Mouse (Mus musculus) urinary bladder, postnatal 14 days (tissue): ENCODE measurements around the gene Adamts2.
A peak's percentile ranks its signal among the peaks of the same experiment; 100 is the strongest.

Source experiments
- DNase-seq: peaks from one replicate; pipeline ENCODE4 v3.0.0; 2021; ENCODE audit warnings: low spot score

Adamts2 gene

DNA sequence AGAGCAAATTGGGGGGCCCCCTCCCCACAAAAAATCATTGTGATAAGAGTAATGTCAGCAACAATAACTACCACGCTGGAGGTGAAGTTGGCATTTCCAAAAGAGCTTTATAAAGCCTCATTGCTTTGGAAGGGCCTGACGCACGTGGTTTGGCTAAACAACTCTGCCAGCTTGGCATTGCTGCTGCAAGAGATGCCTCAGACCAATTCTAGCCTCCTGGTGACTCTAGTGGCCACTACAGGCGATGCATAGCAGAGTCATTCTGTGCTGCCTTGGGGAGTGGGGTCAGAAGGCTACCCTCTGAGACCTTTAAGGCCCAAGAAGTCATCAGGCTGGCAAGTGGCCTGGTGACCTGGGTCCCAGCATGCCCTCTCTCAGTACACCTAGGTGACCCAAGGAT lies 132.2 kb downstream of the Adamts2 start:
- no peak for DNase-seq

DNA sequence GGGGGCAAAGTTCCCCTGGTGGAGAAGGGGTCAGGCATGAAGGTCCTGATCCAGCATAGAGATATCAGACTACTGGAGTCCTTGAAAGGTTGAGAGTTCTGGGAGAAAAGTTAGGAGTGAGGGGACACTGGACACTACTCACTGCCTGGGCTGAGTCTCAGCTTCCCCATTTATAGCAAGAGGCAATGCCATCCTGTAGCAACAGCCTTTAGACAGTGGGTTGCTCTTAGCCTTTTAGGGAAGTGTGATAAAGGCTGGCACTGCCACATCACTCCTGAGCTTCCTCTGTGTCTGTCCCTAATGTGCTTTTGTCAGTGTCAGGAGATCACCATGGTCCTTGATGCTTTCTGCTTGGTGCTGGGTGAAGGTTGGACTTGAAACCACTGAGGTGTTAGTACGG lies 134.7 kb downstream of the Adamts2 start:
- DNase-seq, result no peak

DNA sequence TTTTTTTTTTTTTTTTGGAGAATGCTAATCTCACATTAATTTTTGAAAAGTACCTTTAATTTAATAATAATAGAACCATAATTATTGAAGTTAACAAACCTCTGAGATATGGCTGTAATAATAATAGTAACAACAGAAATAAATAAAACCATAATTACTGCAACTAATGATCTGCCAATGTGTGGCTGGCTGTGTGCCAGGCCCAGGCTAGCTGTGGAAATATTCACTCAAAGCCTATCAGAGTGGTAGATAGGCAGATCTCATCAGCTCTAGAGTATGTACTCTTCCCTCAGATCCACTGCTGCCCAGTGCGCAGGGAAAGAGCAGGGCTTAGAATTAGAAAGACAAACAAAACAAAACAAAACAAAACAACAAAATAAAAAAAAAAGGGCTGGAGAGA lies 136.6 kb downstream of the Adamts2 start:
- DNase-seq, result no peak

DNA sequence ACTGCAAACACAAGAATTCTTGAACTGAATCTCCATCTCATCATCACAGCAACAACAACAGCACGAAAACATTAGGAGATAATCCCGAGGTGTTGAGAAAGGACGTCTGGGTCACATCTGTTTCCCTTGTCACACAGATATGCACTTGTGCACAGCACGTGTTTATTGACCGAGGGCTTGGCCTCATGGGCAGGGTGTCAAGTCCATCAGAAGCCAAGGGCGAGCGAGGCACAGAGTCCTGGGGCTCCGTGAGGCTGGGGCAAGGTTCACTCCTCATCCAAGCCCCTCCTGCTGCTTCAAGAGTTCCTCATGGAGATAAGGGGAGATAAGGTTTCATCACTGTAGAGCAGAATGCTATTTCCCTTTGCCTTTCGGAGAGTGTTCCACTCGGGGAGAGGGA lies 137.6 kb downstream of the Adamts2 start:
- peak; percentile 49 for DNase-seq

DNA sequence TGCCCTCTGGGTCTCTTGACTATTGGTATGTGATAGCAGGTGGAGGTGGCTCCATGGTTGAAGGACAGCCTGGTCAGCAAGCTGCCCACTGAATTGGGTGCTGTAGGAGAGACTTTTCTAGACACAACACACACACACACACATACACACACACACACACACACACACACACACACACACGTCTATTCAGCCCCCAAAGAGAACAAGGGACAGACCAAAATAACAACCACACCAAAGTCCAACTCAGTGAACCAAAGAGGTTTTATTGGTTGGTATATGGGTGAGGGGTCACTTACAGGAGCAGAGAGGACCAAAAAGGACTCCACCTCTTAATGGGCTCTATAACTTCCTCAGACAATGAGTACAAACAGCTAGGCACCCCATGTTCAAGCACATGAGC lies 140.3 kb downstream of the Adamts2 start:
- DNase-seq, result no peak

DNA sequence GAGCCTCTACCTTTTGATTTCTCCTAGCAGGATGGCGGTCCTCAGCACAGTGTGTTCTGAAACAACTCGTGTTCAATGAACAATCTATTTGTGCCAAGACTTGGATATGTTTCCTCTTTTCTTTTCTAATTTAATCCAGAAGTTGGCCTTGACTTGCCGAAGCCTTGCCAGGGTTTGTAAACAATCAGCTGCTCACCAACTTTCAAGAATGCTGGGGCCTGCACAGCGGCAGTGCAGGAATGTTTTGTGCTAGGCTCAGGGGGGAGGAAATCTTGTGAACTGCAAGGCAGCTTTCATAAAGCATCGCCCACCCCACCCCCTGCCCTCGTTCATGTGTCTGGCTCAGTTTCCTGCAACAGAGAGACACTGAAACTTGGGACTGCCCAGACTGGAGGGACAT lies 143.1 kb downstream of the Adamts2 start:
- peak; percentile 55 for DNase-seq

DNA sequence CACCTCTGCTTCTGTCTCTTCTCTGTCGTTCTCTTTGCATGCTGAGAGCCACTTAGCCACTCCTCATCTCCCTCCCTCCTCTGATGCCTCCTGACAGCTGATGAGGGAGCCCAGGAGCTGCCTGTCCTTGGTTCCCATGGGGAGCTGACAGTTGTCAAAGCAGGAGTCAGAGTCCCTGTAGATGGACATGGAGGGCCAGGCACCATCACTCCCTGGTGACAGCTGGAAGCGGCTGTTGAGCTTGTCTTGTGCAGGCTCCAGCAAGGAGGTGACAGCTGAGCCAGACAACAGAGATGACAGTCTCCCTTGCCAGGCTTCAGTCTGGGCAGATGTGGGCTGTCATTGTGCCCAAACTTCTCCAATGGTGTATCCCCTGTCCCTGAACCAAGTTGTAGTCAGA lies 144.6 kb downstream of the Adamts2 start:
- DNase-seq, result no peak

DNA sequence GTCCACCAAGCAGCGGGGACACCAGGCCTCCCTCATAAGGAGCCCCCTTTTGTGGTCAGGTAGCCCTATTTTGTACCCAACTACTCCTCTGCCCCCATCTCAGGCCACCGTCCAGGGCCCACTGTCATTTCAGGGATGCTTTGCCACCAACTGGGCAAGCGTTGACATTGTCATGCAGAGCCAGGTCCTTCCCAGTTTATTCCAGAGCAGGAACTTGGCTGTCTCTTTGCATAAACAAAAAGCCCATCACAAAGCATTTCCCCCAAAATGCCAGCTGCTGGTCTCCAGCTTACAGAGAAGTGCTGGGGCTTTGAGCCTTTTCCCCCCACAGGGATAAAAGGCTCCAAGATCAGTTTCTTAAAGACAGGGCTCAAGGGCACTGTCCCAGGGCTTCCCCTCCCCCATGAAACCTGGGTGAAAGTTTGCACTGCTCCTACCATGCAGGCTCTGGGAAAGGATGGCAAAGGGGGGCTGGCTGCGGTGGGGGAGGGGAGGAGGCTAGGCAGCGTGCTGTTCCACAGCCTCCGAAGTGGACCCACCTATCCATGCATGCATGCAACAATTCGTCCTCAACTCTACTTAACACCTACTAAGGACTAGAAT lies 149.2 kb downstream of the Adamts2 start:
- DNase-seq, result no peak

DNA sequence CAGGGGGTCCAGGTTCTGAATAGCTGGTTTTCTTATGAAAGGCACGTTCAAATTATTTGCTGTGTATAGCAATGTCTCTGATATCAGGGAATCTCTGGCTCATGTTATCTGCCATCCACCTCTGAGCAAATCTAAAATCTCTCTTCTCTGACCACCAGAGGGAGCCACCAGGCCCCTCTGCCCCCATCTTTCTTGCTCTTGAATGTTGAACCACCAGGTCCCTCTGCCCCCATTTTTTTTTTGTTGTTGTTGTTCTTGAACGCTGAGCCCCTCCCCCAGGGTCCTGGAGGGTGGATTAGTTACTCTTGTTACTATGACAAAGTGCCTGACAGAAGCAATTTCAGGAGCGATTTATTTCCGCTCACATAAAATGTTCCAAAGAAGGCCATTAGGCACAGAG lies 155.9 kb downstream of the Adamts2 start:
- DNase-seq, result no peak

DNA sequence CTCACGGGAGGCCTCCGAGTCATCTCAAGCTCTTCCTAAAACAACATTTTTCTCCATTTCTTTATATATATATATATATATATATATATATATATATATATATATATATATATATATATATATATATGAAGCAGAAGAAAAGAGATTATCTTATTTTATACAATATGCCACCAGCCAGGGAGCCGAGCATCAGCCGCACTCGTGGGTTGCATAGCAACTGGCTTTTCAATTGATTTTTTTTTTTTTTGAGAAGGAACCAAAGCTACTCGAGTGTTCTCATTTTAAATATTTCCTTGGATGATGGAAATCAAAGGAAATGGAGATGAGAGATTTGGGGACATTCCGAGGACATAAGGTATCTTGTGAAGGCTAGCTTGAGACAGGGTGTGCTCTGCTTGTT lies 164.6 kb downstream of the Adamts2 start:
- DNase-seq, result no peak

DNA sequence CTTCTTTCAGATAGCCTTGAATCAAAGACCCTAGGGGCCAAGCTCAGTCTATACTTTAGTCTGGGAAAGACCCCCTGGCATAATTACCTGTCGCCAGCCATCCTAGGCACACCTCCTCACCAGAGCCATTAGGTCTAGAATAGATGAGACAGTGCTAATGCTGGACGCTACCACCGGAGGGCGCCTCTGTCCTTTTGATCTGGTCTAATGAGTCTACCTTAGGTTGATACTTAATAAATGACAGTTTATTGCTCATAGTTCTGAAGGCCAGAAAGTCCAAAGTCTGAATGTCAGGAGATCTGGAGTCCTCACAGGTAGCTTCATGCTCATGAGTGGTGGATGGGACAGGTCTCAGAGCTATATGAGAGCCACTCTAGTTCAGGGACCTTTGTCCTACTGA lies 165.2 kb downstream of the Adamts2 start:
- peak; percentile 51 for DNase-seq

DNA sequence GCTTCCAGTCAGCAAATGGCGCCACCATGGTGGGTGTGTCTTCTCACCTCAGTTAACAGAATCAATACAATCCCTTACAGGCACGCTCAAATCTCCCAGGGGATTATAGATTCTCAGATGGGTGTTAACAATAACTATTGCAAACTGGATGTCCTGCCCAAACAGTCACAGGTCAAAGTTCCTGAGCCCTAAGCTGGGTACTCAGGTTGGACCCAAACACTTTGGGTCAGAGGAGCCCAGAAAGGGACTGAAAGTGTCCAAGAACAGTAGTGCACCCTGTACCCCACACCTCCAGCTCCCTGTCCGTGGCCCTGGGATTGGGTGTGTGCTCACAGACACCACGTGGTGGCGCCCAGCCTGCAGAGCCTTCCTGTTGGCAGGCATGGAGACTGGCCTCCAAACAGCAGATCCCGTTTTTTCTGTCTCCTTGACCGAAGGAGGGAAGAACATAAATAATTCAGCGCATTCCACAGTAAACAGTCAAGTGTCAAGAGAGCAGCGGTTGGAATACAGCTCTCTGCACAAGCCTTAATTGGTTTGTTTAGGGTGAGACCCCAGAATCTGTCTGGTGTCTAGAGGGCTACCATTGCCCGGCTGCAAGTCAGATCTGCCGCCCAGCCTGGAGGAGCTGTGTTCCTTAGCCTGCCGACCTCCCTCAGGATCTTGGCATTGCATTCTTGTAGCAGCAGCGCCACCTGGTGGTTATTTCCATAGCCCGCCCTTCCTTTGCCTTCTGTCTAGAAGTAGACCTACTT lies 167.3 kb downstream of the Adamts2 start:
- DNase-seq, result peak; percentile 90

DNA sequence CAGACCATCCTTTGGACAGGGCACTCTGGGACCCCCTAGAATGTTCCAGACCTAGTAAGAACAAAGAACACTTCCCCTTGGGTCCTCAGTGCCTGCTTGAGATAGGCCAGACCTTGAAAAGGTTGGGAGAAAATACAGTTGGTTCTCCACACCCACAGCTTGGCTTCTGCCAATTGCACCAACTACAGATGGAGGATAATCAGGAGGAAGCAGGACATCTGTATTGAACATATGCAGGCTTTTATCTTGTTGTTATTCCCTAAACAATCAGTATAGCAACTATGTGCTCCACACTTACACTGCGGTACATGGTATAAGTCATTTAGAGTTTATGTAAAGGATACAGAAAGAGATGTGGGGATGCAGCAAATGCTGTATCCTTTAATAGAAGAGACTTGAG lies 169.1 kb downstream of the Adamts2 start:
- no peak for DNase-seq

DNA sequence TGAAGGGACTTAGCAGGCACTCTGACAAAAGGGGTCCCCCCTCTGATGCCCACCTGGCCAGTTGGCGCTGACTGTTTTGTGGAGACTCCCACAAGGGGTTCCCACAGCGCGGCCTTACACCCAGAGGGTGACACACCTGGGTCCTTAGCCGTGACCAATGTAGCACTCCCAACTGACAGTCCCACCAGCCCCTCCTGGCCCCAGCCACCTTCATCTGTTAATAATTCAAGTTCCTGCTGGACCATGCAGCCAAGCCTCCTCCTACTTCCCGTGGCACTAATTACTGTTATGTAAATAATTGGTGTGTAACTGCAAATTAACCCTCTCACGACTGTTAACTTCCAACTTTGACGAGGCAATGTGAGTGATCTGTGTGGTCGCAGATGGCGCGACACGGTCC lies 195.8 kb downstream of the Adamts2 start:
- DNase-seq, result no peak

DNA sequence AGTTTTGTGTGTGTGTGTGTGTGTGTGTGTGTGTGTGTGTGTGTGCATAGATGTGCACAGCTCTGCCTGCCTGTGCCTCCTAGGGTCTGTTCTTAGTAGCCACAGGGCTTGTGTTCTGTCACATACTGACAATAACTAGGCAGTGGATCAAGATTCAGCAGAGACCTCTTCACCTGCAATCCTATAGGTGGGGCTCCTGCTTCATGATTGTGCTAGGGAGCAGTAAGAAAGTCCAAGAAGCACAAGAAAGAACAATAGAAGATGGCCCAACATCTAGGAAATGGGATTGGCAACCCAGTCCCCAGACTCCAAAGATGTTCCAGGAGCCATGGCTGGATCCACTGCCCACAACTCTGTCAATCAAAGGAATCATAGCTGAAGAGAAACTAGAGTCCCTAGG lies 197.0 kb downstream of the Adamts2 start:
- no peak for DNase-seq

DNA sequence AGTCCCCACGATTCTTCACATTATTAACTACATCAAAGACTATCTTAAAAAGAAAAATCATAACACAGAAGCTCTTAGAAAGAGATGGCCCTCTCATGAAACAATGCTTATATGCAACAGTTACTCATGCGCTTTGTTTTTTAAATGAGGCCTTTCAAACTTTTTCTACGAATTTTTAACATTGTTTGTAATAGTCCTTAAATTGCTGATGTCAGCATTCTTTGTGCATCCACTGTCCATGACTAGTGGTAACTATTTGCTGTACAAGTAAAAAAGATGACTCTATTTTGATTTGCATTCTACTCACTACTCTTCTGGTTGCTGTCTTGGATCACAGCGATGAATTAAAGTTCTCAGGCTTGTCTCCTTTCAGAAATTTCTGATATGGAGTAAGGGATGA lies 212.3 kb downstream of the Adamts2 start:
- DNase-seq, result no peak

DNA sequence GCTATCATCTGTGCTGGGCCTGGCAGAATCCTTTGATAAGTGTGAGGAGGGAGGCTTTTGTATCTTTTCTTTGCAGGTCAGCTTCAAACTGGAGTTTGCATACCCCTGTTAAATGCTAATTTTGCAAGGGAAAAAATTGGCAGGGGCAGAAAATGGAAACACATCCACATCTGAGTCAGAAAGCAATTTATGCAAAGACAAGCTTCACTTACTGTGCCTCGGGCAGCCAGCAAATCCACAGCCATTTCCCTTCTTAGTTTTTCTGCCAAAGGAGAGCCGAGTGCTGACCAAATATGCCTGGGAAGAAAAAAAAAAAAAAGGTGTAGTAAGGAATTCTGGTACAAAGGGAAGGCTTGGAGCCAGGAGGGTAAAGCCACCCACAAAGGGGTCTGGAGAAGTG lies 224.3 kb downstream of the Adamts2 start:
- DNase-seq, result no peak

DNA sequence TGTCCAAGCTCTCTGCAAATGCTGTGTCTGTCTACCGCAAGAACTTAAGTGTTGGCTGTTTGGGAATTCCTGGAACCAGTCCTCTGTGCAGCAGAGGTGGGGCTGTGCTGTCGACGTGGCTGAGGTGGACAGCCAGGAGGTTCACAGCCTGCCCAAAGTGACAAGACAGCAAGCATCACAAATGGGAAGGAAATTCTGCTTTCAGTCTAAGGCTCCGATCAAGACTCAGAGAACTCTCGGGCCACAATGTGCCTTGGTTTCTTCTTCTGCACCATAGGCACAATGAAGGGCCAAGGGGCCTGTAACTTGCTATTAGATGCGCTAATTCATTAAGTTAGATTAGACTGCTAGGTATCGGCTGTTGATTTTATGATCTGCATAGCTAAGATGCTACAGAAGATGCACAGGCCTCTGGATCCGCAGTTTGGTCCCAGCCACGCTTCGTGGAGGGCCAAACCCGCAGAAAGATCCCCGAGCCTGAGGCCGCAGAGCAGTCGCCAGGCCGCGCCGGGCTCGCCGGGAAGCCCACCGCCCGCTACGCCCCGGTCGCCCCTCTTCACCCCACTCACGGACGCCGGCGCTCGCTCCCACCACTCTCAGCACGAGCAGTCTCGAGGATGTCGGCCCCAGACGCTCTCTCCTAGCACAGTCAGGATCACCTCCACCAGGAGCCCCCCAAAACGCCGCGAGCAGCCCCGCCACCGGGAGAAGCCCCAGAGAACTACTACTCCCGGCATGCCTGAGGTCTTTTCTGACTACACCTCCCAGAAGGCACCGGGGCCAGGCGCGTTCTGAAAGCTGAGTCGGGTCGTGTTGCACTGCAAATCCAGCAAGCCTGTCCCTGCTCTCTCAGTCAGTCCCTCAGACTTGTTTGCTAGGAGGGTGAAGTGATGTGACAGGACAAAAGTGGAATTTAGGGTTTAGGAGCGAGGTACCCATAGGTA lies 225.4 kb downstream of the Adamts2 start, which contains the start of gene Zfp354c:
TSS of gene Zfp354c (minus strand) at position 715 of the 944 bp plus-strand sequence.
- peak; percentile 85 for DNase-seq

DNA sequence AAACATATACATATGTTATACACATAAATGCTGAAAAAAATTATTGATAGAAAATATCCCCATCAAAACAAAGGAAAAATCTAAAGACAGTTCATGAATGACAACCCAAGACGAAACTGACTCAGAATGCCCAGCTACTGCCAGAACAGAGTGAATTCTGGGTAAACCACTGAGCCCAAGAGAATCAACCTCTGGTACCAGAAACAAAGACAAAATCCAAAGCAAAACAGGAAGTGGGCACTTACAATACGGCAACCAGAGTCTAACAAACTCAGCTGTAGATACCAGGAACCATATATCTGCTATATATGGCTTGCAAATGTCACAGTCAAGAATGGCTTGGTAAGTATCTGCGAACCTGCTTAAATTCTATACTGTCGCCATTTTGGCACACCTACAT lies 233.8 kb downstream of the Adamts2 start:
- DNase-seq, result no peak

DNA sequence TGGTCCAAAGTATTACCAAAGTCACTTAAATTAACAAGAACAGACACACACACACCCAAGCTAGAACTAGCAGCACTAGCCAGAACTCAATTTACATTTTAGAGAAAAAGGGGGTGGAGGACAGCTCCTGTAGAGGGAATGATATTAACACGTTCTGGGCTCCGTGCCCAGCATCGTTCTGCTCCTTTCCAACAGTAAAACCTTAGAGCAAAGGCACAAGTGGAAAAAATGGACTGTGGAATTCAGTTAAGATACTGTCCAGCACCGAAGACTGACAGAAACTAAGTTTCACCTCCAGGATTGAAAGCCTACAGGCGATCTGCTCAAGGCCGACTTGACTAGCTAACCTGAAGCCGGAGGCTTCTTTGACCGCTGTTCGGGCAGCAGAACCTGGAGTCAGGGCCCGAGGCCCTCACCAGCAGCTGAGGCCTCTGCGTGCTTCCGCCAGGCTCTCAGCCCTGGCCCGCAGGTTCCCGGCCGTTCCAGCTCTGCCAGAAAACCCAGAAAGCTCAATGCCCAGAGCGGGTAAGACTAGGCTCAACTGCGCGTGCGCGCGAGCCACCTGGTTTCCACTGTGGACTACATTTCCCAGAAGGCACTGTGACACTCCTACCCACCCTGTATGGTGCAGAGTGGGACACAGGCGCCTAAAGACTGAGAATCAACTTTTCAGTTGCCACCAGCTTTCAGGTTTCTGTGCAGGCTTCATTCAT lies 239.3 kb downstream of the Adamts2 start, which contains the start of gene Zfp879:
TSS of gene Zfp879 (minus strand) at position 530 of the 713 bp plus-strand sequence.
- DNase-seq, result peak; percentile 92

DNA sequence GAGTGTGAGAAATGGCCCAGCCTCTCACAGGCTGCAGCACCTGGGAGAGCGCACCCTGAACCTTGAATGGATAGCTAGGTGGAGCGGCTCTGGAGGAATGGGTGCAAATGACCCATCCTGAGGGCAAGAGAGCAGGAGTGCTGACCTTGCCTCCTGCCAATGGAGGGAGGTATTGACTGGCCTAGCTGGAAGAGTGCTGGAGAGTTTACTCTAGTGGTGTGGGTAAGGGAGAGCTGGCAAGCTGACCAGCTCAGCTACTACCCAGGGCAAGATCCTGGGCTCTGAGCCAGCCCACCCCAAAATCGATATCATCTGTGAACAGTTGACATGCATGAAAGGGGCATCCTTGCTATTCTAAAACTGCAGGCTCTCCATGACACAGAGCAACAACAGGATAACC lies 244.1 kb downstream of the Adamts2 start:
- no peak for DNase-seq

DNA sequence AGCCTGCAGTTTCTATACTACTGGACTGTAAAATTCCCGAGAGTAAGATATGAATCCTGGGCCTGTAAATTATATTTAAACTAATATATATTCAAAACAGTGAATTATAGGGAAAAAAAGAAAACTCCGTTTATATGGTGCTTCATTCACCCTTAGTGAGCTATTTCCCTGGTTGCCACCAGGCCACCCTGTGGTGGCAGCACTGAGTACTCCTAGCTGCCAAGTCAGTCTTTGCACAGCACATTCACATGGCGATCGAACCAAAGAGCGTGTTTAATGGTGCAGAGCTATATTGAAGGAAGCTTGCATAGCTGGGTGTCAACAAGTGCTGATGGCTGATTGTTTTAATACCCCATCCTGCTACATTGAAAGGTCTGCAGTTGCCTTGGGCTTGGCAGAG lies 245.2 kb downstream of the Adamts2 start:
- no peak for DNase-seq
